Comparison of ENCODE assay signal across 14 mouse cellular contexts in genomic region chr14:79296836-79297235, GRCm38 (mm10). TPM values are rescaled to one million over a fixed set of nuclear protein-coding genes. Genes with fewer than 3 reads are reported as not detected.
DNase-seq lines count a peak whose midpoint lies in the region; ATAC-seq and TF ChIP-seq lines count a peak whose summit lies in the region.
"Had no signal": no experiment of that assay in that cellular context is flagged by ENCODE, and none has a peak within 500 bp of the region (broad histone marks: within the 10 kb centered on the region; RNA-seq: fewer than 3 reads in every experiment).

No protein-coding gene starts in this region.

- DNase-seq in heart, adult 2 months: no peak
- no peak for DNase-seq in heart, postnatal 10 days
- no peak for DNase-seq in lung, postnatal 4 days
- peak; percentile 27 for DNase-seq in induced T-regulatory cell, adult 2 months (ENCODE audit: low read depth)
- no peak for DNase-seq in spleen, adult 18-20 months
- no peak for DNase-seq in right cerebral cortex, postnatal 4 days
- DNase-seq: kidney, adult 9 months had no signal

- H3K9me3 ChIP-seq in lung, embryonic 15.5 days: no peaks in the 10 kb centered on the region
- H3K9me3 ChIP-seq: heart, embryonic 12.5 days; limb, embryonic 12.5 days had no signal

- peaks cover 24% of the 10 kb centered on the region for H3K36me3 ChIP-seq in heart, adult 2 months (ENCODE audit: control insufficient read depth, insufficient read depth, low read length)
- H3K36me3 ChIP-seq in lung, embryonic 15.5 days: no peaks in the 10 kb centered on the region
- H3K36me3 ChIP-seq: heart, embryonic 12.5 days; limb, embryonic 12.5 days had no signal

- peak overlapping the region; percentile 56 for H3K27ac ChIP-seq in heart, adult 2 months
- no peak overlapping the region for H3K27ac ChIP-seq in lung, embryonic 15.5 days
- peak overlapping the region; percentile 62 for H3K27ac ChIP-seq in brown adipose tissue, adult 24 weeks (replicated peaks; ENCODE audit: low read depth, low read length)
- H3K27ac ChIP-seq: limb, embryonic 12.5 days had no signal

- no peaks in the 10 kb centered on the region for H3K79me2 ChIP-seq in heart, adult 2 months (replicated peaks; ENCODE audit: control insufficient read depth, insufficient read depth, low read length)

- whole genome bisulfite sequencing in heart, adult 2 months: 52% methylated on average over 5 of the region's 5 CpGs
- 38% methylated on average over 5 of the region's 5 CpGs for WGBS in lung, embryonic 15.5 days

- peak; percentile 18; the same call in 1 of the 2 replicates for TF ChIP-seq POLR2A in heart, adult 2 months (IDR thresholded peaks at IDR 0.05; ENCODE audit: insufficient read depth, low read depth, low read length)

- peak overlapping the region; percentile 31 for H3K4me2 ChIP-seq in lung, embryonic 15.5 days
- H3K4me2 ChIP-seq: heart, embryonic 12.5 days; limb, embryonic 12.5 days had no signal

- peak overlapping the region; percentile 43 for H3K9ac ChIP-seq in heart, adult 2 months (ENCODE audit: low read depth, low read length)
- no peak overlapping the region for H3K9ac ChIP-seq in lung, embryonic 15.5 days
- H3K9ac ChIP-seq: heart, embryonic 12.5 days; limb, embryonic 12.5 days had no signal

- no peak for TF ChIP-seq CTCF in heart, adult 2 months (IDR thresholded peaks at IDR 0.05)

- H3K4me1 ChIP-seq in heart, adult 2 months (ENCODE audit: control insufficient read depth, insufficient read depth, low read length): peaks cover 4% of the 10 kb centered on the region
- peaks cover 32% of the 10 kb centered on the region for H3K4me1 ChIP-seq in lung, embryonic 15.5 days
- H3K4me1 ChIP-seq in brown adipose tissue, adult 24 weeks (ENCODE audit: control insufficient read depth, insufficient read depth, insufficient read length, low read length): peaks cover 23% of the 10 kb centered on the region

- H3K27me3 ChIP-seq in heart, adult 2 months (ENCODE audit: control insufficient read depth, insufficient read depth, low read length): no peaks in the 10 kb centered on the region
- peaks cover 8% of the 10 kb centered on the region; the same call in 1 of the 2 replicates for H3K27me3 ChIP-seq in lung, embryonic 15.5 days

- TF ChIP-seq EP300 in heart, adult 2 months (IDR thresholded peaks at IDR 0.05; ENCODE audit: insufficient read depth, low read depth, low read length): no peak

- peak overlapping the region; percentile 74 for H3K4me3 ChIP-seq in heart, adult 2 months
- no peak overlapping the region for H3K4me3 ChIP-seq in lung, embryonic 15.5 days
- peak overlapping the region; percentile 50 for H3K4me3 ChIP-seq in brown adipose tissue, adult 24 weeks (ENCODE audit: insufficient read depth, low read depth, low read length)
- H3K4me3 ChIP-seq: heart, embryonic 12.5 days; limb, embryonic 12.5 days had no signal

- intact Hi-C loops in heart, adult 2 months (cut with DNase I): loop anchor here (5.0 kb wide), 1 partner anchor 115 kb away; no protein-coding TSS in a partner anchor
- intact Hi-C loops in heart, postnatal 10 days (cut with DNase I): loop anchor here (5.0 kb wide), 1 partner anchor 95 kb away; no protein-coding TSS in a partner anchor

- no peak for ATAC-seq in lung, embryonic 15.5 days (ENCODE audit: borderline replicate concordance, extremely low read depth, low FRiP score, low TSS enrichment)

RNA-seq across cellular contexts. Expression of gene Rgcc, which starts 4.6 kb away (rescaled TPM):
- total RNA-seq in heart, adult 2 months (2021): 100 to 1,000 TPM in 1 of 2 experiments, 10 to 100 TPM in 1; 66.4 to 116 TPM
- 91.8 and 124 TPM in 2 replicates for polyA plus RNA-seq in heart, adult 2 months (2012; rRNA removed)
- total RNA-seq in heart, postnatal 10 days (2021): 10 to 100 TPM; 51.6 to 57.6 TPM
- 144 and 154 TPM in 2 replicates for polyA plus RNA-seq in lung, embryonic 15.5 days (2015; fragmentation: Nextera tagmentation; extraction: Ambion mirVana)
- 325 and 446 TPM in 2 replicates for polyA plus RNA-seq in brown adipose tissue, adult 24 weeks (2012; ENCODE audit: insufficient read depth, insufficient read length, missing spikeins)

RNA-seq across cellular contexts. Expression of gene Zfp957, which starts 49.7 kb away (rescaled TPM):
- total RNA-seq in heart, adult 2 months (2021): not detected
- polyA plus RNA-seq in heart, adult 2 months (2012; rRNA removed): not detected in 2 replicates
- total RNA-seq in heart, postnatal 10 days (2021): not detected
- not detected in 2 replicates for polyA plus RNA-seq in lung, embryonic 15.5 days (2015; fragmentation: Nextera tagmentation; extraction: Ambion mirVana)
- polyA plus RNA-seq in brown adipose tissue, adult 24 weeks (2012; ENCODE audit: insufficient read depth, insufficient read length, missing spikeins): not detected in 2 replicates
- total RNA-seq: monocyte, adult 5-6 weeks had no signal
- polyA plus RNA-seq: C2C12; frontal cortex, adult 2 months; heart, embryonic 12.5 days; limb, embryonic 12.5 days had no signal
